Mouse (Mus musculus) kidney, embryonic 14.5 days (tissue): Measurements from ENCODE around the gene Btnl6. TPM values are rescaled to one million over a fixed set of nuclear protein-coding genes. Genes with fewer than 3 reads are reported as not detected.
"Not testable (repeated sequence)": the region's sequence is repeated elsewhere in the genome, so short reads cannot be mapped to it uniquely, and the experiment has no call there.

Experiments used
- ATAC-seq: fragments of 200-750 bp; cut with Nextera tagmentation; 2 replicates; pipeline ENCODE4 v1.8.0; 2017; ENCODE audit warnings: moderate number of reproducible peaks, mild to moderate bottlenecking, moderate TSS enrichment, moderate library complexity; ENCODE audit not compliant: low FRiP score, low TSS enrichment
- H3K27ac ChIP-seq: fragments of 300-500 bp; sonication (generic); 2 replicates; pipeline ENCODE4 v1.5.1; 2014; ENCODE audit warnings: low read depth, mild to moderate bottlenecking, low read length, moderate library complexity, mixed read lengths
- H3K27me3 ChIP-seq: fragments of 300-500 bp; sonication (generic); 2 replicates; pipeline ENCODE4 v1.6.1; 2014; ENCODE audit warnings: mild to moderate bottlenecking, low read length; ENCODE audit not compliant: control insufficient read depth, insufficient read depth
- H3K36me3 ChIP-seq: fragments of 300-500 bp; sonication (generic); 2 replicates; pipeline ENCODE4 v1.6.1; 2014; ENCODE audit warnings: low read length, mixed read lengths; ENCODE audit not compliant: control insufficient read depth, insufficient read depth
- H3K4me1 ChIP-seq: fragments of 300-500 bp; sonication (generic); 2 replicates; pipeline ENCODE4 v1.6.1; 2014; ENCODE audit warnings: low read length, mixed read lengths; ENCODE audit not compliant: control insufficient read depth, insufficient read depth
- H3K4me2 ChIP-seq: fragments of 300-500 bp; sonication (generic); replicated peaks from 2 replicates; pipeline ENCODE4 v1.6.1; 2014; ENCODE audit warnings: low read depth, mild to moderate bottlenecking, low read length
- H3K4me3 ChIP-seq: fragments of 300-500 bp; sonication (generic); 2 replicates; pipeline ENCODE4 v1.5.1; 2014; ENCODE audit warnings: mild to moderate bottlenecking, low read length
- H3K9ac ChIP-seq: fragments of 300-500 bp; sonication (generic); 2 replicates; pipeline ENCODE4 v1.6.1; 2014; ENCODE audit warnings: low read depth, mild to moderate bottlenecking, low read length, moderate library complexity
- H3K9me3 ChIP-seq: fragments of 300-500 bp; sonication (generic); 2 replicates; pipeline ENCODE4 v1.6.1; 2016; ENCODE audit warnings: low read length; ENCODE audit not compliant: control insufficient read depth
- WGBS: fragments of 180-500 bp; shearing (Covaris S2); extraction: QIAGEN DNeasy Blood & Tissue Kit; methylation state at CpG from one replicate; pipeline ENCODE4 v1.1.7; 2014; 5-methylcytosine and 5-hydroxymethylcytosine counted together
- polyA plus RNA-seq: library from polyadenylated mRNA; unstranded; fragments of >200 nt; fragmentation: Nextera tagmentation; extraction: Ambion mirVana; gene quantifications from 2 replicates; pipeline ENCODE4 v1.2.1, GENCODE M21; 2014

Btnl6 gene
- polyA plus RNA-seq, 1 experiment from 2014 or later, result not detected

- H3K27ac ChIP-seq, result no peak overlapping the region
- no peak for ATAC-seq
- H3K9me3 ChIP-seq, result no peaks in the 10 kb centered on the region
- H3K4me1 ChIP-seq, result no peaks in the 10 kb centered on the region
- 35% methylated on average over 11 of the region's 11 CpGs for WGBS
- no peak overlapping the region for H3K9ac ChIP-seq
- no peak overlapping the region for H3K4me3 ChIP-seq
- H3K36me3 ChIP-seq, result no peaks in the 10 kb centered on the region
- H3K27me3 ChIP-seq, result no peaks in the 10 kb centered on the region
- H3K4me2 ChIP-seq, result no peak overlapping the region
Measured at GRCm38 (mm10) chr17:34557411-34557810, 40.3 kb upstream of the Btnl6 start.

GRCm38 (mm10) chr17:34556406-34556805 lies 39.3 kb upstream of the Btnl6 start:
- no peaks in the 10 kb centered on the region for H3K36me3 ChIP-seq
- H3K9ac ChIP-seq, result no peak overlapping the region
- no peaks in the 10 kb centered on the region for H3K27me3 ChIP-seq
- no peak overlapping the region for H3K27ac ChIP-seq
- no peak overlapping the region for H3K4me2 ChIP-seq
- H3K4me1 ChIP-seq, result no peaks in the 10 kb centered on the region
- no peak for ATAC-seq
- H3K4me3 ChIP-seq, result no peak overlapping the region
- 90% methylated on average over 8 of the region's 8 CpGs for WGBS
- H3K9me3 ChIP-seq, result no peaks in the 10 kb centered on the region

GRCm38 (mm10) chr17:34555483-34555882 lies 38.3 kb upstream of the Btnl6 start:
- no peak overlapping the region for H3K4me2 ChIP-seq
- ATAC-seq, result 0 out of 2 replicates have a peak, but pooled peaks have one; percentile 39
- WGBS, result 30% methylated on average over 5 of the region's 5 CpGs
- no peak overlapping the region for H3K4me3 ChIP-seq
- H3K27ac ChIP-seq, result no peak overlapping the region
- H3K36me3 ChIP-seq, result no peaks in the 10 kb centered on the region
- no peak overlapping the region for H3K9ac ChIP-seq
- H3K9me3 ChIP-seq, result no peaks in the 10 kb centered on the region
- H3K4me1 ChIP-seq, result no peaks in the 10 kb centered on the region
- no peaks in the 10 kb centered on the region for H3K27me3 ChIP-seq

- no peak for ATAC-seq
- 67% methylated on average over 2 of the region's 2 CpGs for WGBS
- H3K4me3 ChIP-seq, result no peak overlapping the region
Measured at GRCm38 (mm10) chr17:34549843-34550242, 32.7 kb upstream of the Btnl6 start.

GRCm38 (mm10) chr17:34549156-34549555 lies 32.0 kb upstream of the Btnl6 start:
- Histone ChIP-seq H3K9me3 (no peaks in the 10 kb centered on the region), H3K9ac (no peak overlapping the region), H3K4me3 (no peak overlapping the region), H3K4me1 (no peaks in the 10 kb centered on the region), H3K36me3 (no peaks in the 10 kb centered on the region), H3K4me2 (no peak overlapping the region), H3K27me3 (no peaks in the 10 kb centered on the region), H3K27ac (no peak overlapping the region)
- no peak for ATAC-seq
- WGBS, result 87% methylated on average over 3 of the region's 3 CpGs

More at GRCm38 (mm10) chr17:34549843-34550242, 32.7 kb upstream of the Btnl6 start:
- Histone ChIP-seq H3K9ac (no peak overlapping the region), H3K9me3 (no peaks in the 10 kb centered on the region), H3K27me3 (no peaks in the 10 kb centered on the region), H3K4me1 (no peaks in the 10 kb centered on the region), H3K27ac (no peak overlapping the region), H3K36me3 (no peaks in the 10 kb centered on the region), H3K4me2 (no peak overlapping the region)

- H3K4me3 ChIP-seq, result no peak overlapping the region
- no peaks in the 10 kb centered on the region for H3K36me3 ChIP-seq
- no peaks in the 10 kb centered on the region for H3K27me3 ChIP-seq
- H3K4me2 ChIP-seq, result no peak overlapping the region
- no peak overlapping the region for H3K9ac ChIP-seq
- no peak overlapping the region for H3K27ac ChIP-seq
- H3K4me1 ChIP-seq, result no peaks in the 10 kb centered on the region
- 82% methylated on average over 4 of the region's 4 CpGs for WGBS
- H3K9me3 ChIP-seq, result no peaks in the 10 kb centered on the region
- ATAC-seq, result no peak
Measured at GRCm38 (mm10) chr17:34547601-34548000, 30.4 kb upstream of the Btnl6 start.

GRCm38 (mm10) chr17:34546797-34547196 lies 29.6 kb upstream of the Btnl6 start:
- 95% methylated on average over 1 of the region's 1 CpGs for WGBS
- Histone ChIP-seq H3K4me2 (no peak overlapping the region), H3K4me1 (no peaks in the 10 kb centered on the region), H3K9ac (no peak overlapping the region), H3K36me3 (no peaks in the 10 kb centered on the region), H3K27me3 (no peaks in the 10 kb centered on the region), H3K9me3 (no peaks in the 10 kb centered on the region), H3K4me3 (no peak overlapping the region), H3K27ac (no peak overlapping the region)
- ATAC-seq, result no peak

GRCm38 (mm10) chr17:34543567-34543966 lies 26.4 kb upstream of the Btnl6 start:
- not testable (repeated sequence) for H3K9ac ChIP-seq, H3K4me2 ChIP-seq, H3K4me3 ChIP-seq, H3K27me3 ChIP-seq, H3K27ac ChIP-seq, H3K36me3 ChIP-seq, H3K9me3 ChIP-seq, ATAC-seq, H3K4me1 ChIP-seq
- WGBS, result 95% methylated on average over 12 of the region's 13 CpGs

- no peak for ATAC-seq
- Histone ChIP-seq H3K36me3 (no peaks in the 10 kb centered on the region), H3K4me3 (no peak overlapping the region), H3K4me1 (no peaks in the 10 kb centered on the region), H3K9me3 (no peaks in the 10 kb centered on the region), H3K9ac (no peak overlapping the region), H3K4me2 (no peak overlapping the region), H3K27me3 (no peaks in the 10 kb centered on the region), H3K27ac (no peak overlapping the region)
- 89% methylated on average over 3 of the region's 3 CpGs for WGBS
Measured at GRCm38 (mm10) chr17:34532671-34533070, 15.5 kb upstream of the Btnl6 start.
